Mouse (Mus musculus) heart, embryonic 15.5 days (tissue): ENCODE data around the gene Tacr2. TPM values are rescaled to one million over a fixed set of nuclear protein-coding genes. Genes with fewer than 3 reads are reported as not detected.
A peak's percentile ranks its signal among the peaks of the same experiment; 100 is the strongest.

Source experiments
- ATAC-seq: fragments of 200-750 bp; cut with Nextera tagmentation; replicated peaks from 2 replicates; pipeline ENCODE4 v1.8.0; 2017; ENCODE audit warnings: low read depth, moderate TSS enrichment; ENCODE audit not compliant: insufficient number of reproducible peaks, insufficient read depth, low FRiP score
- H3K27ac ChIP-seq: fragments of 300-500 bp; sonication (generic); 2 replicates; pipeline ENCODE4 v1.5.1; 2015; ENCODE audit warnings: mild to moderate bottlenecking, inconsistent platforms
- H3K27me3 ChIP-seq: fragments of 300-500 bp; sonication (generic); 2 replicates; pipeline ENCODE4 v1.6.1; 2015; ENCODE audit warnings: inconsistent platforms
- H3K36me3 ChIP-seq: fragments of 300-500 bp; sonication (generic); 2 replicates; pipeline ENCODE4 v1.6.1; 2015; ENCODE audit warnings: mild to moderate bottlenecking, inconsistent platforms
- H3K4me1 ChIP-seq: fragments of 300-500 bp; sonication (generic); replicated peaks from 2 replicates; pipeline ENCODE4 v1.6.1; 2015; ENCODE audit warnings: inconsistent platforms
- H3K4me2 ChIP-seq: fragments of 300-500 bp; sonication (generic); 2 replicates; pipeline ENCODE4 v1.6.1; 2015; ENCODE audit warnings: inconsistent platforms, mild to moderate bottlenecking, moderate library complexity
- H3K4me3 ChIP-seq: fragments of 300-500 bp; sonication (generic); 2 replicates; pipeline ENCODE4 v1.5.1; 2015; ENCODE audit warnings: mild to moderate bottlenecking, inconsistent platforms
- H3K9ac ChIP-seq: fragments of 300-500 bp; sonication (generic); 2 replicates; pipeline ENCODE4 v1.6.1; 2015; ENCODE audit warnings: mild to moderate bottlenecking, inconsistent platforms
- H3K9me3 ChIP-seq: fragments of 300-500 bp; sonication (generic); replicated peaks from 2 replicates; pipeline ENCODE4 v1.6.1; 2016; ENCODE audit warnings: inconsistent platforms
- whole genome bisulfite sequencing: fragments of 180-500 bp; shearing (Covaris S2); methylation state at CpG from one replicate; pipeline ENCODE4 v1.1.7; 2015; ENCODE audit warnings: mixed read lengths; 5-methylcytosine and 5-hydroxymethylcytosine counted together
- polyA plus RNA-seq: library from polyadenylated mRNA; unstranded; fragments of >200 nt; fragmentation: Nextera tagmentation; extraction: Ambion mirVana; gene quantifications from 2 replicates; pipeline ENCODE4 v1.2.1, GENCODE M21; 2015

Tacr2 gene
- 0.14 TPM in 1 of 2 replicates, not detected in the other for polyA plus RNA-seq

GRCm38 (mm10) chr10:62252000-62252488, at the start of gene Tacr2:
TSS of gene Tacr2 (plus strand) at chr10:62252438.
- Histone ChIP-seq H3K27me3 (peaks cover 5% of the 10 kb centered on the region), H3K4me1 (peaks cover 6% of the 10 kb centered on the region), H3K27ac (no peak within 1 kb of the TSS), H3K9me3 (no peaks in the 10 kb centered on the region), H3K9ac (no peak within 1 kb of the TSS), H3K4me2 (no peak within 1 kb of the TSS), H3K36me3 (no peaks in the 10 kb centered on the region), H3K4me3 (no peak within 1 kb of the TSS)
- WGBS: 53% methylated on average over 12 of the region's 12 CpGs
- no peak for ATAC-seq

- peaks cover 6% of the 10 kb centered on the region; the same call in 1 of the 2 replicates for H3K27me3 ChIP-seq
- no peak overlapping the region for H3K9ac ChIP-seq
- H3K9me3 ChIP-seq: no peaks in the 10 kb centered on the region
- no peak overlapping the region for H3K4me2 ChIP-seq
- 76% methylated on average over 6 of the region's 6 CpGs for WGBS
- no peak overlapping the region for H3K4me3 ChIP-seq
- no peak overlapping the region for H3K27ac ChIP-seq
- H3K36me3 ChIP-seq: no peaks in the 10 kb centered on the region
- no peaks in the 10 kb centered on the region for H3K4me1 ChIP-seq
- no peak for ATAC-seq
Measured at GRCm38 (mm10) chr10:62202574-62202973, 49.7 kb upstream of the Tacr2 start.

DNA sequence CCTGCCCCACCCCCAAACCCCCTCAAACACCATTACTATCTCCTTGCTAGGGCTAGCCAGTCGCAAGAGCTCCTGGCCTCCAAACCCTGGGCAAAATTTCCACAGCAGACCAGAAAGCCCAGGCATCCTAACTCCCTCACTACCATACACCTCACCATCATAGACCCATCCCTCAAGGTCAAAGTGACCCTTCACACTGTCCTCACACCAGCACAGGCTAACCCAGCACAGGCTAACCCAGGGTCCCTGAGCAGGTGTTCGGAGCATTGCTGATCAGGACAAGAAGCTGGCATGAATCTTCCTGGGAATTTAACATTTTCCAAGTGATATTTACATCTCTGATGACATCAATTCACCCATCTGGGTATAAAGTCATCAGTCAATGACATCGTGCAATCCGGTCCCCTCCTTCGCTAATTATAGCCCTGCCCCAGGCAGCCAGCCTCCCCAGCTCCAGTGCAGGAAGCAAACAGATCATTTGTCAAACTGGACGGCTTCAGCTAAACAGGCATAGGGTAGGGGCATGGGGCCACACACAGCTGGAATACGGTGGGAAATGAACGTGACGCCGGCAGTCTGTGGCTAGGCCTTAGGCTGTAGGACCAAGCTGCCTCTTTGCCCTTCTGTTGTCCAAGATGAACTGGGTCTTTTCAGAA, 43.9 kb upstream of the Tacr2 start:
- WGBS: 47% methylated on average over 10 of the region's 10 CpGs

DNA sequence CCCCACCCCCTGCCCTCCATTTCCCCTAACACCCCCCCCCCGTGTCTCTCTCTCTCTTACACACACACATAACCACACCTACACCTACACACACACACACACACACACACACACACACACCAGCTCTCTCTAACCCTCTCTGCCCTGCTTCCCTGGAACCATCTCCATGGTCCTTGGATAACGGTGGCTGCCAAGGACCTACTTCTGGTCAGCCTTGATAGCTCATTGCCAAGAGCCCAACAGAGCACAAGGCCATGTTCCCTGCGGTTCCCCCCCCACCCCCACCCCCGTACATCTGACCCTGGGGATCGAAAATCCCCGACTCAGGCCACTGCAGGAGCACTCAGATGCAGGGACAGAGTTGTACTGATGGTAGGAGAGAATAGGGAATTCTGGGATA, 40.9 kb upstream of the Tacr2 start:
- no peak overlapping the region for H3K27ac ChIP-seq
- peaks cover 8% of the 10 kb centered on the region for H3K4me1 ChIP-seq
- no peak overlapping the region for H3K4me3 ChIP-seq
- no peaks in the 10 kb centered on the region; the same call in 1 of the 2 replicates for H3K27me3 ChIP-seq
- H3K36me3 ChIP-seq: no peaks in the 10 kb centered on the region
- no peaks in the 10 kb centered on the region for H3K9me3 ChIP-seq
- no peak overlapping the region for H3K9ac ChIP-seq
- 65% methylated on average over 6 of the region's 6 CpGs for WGBS
- no peak for ATAC-seq
- H3K4me2 ChIP-seq: no peak overlapping the region

More for the DNA sequence above, 43.9 kb upstream of the Tacr2 start:
- Histone ChIP-seq H3K4me1 (peaks cover 6% of the 10 kb centered on the region), H3K27me3 (peaks cover 6% of the 10 kb centered on the region; the same call in 1 of the 2 replicates), H3K9me3 (no peaks in the 10 kb centered on the region), H3K9ac (no peak overlapping the region), H3K4me2 (no peak overlapping the region), H3K4me3 (no peak overlapping the region), H3K27ac (no peak overlapping the region), H3K36me3 (no peaks in the 10 kb centered on the region)
- no peak for ATAC-seq

GRCm38 (mm10) chr10:62215169-62215616, 37.0 kb upstream of the Tacr2 start:
- ATAC-seq: no peak
- no peaks in the 10 kb centered on the region for H3K27me3 ChIP-seq
- H3K4me3 ChIP-seq: no peak overlapping the region
- WGBS: 27% methylated on average over 5 of the region's 5 CpGs
- no peak overlapping the region for H3K4me2 ChIP-seq
- no peak overlapping the region for H3K9ac ChIP-seq
- H3K27ac ChIP-seq: no peak overlapping the region; the same call in 1 of the 2 replicates
- H3K4me1 ChIP-seq: 0 out of 2 replicates have a peak, but pooled peaks cover 2% of the 10 kb centered on the region
- no peaks in the 10 kb centered on the region for H3K9me3 ChIP-seq
- no peaks in the 10 kb centered on the region for H3K36me3 ChIP-seq

DNA sequence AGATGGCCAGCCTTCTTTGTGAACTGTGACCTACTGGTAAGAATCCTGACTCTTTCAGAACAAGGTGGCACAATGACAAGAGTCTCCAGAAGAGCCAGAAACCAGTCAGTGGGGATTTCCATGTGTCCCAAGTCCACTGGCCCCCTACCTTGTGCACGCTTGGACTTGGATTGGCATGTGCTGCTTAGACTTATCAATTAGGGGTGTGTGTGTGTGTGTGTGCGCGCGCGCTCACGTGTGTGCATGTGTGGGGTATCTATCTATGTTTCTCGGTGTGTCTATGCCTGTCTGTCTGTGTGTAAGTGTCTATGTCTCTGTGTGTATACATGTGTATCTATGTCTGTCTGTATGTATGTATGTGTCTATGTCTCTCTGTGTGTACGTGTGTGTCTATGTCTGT, 36.6 kb upstream of the Tacr2 start:
- H3K4me1 ChIP-seq: 0 out of 2 replicates have a peak, but pooled peaks cover 2% of the 10 kb centered on the region
- H3K4me2 ChIP-seq: no peak overlapping the region
- no peaks in the 10 kb centered on the region for H3K27me3 ChIP-seq
- no peak overlapping the region for H3K9ac ChIP-seq
- H3K27ac ChIP-seq: no peak overlapping the region; the same call in 1 of the 2 replicates
- no peaks in the 10 kb centered on the region for H3K36me3 ChIP-seq
- no peak for ATAC-seq
- WGBS: 86% methylated on average over 8 of the region's 8 CpGs
- H3K9me3 ChIP-seq: no peaks in the 10 kb centered on the region
- H3K4me3 ChIP-seq: no peak overlapping the region

- Histone ChIP-seq H3K4me1 (0 out of 2 replicates have a peak, but pooled peaks cover 2% of the 10 kb centered on the region), H3K27ac (peak overlapping the region; percentile 69), H3K4me2 (no peak overlapping the region), H3K36me3 (no peaks in the 10 kb centered on the region), H3K9ac (no peak overlapping the region), H3K9me3 (no peaks in the 10 kb centered on the region), H3K4me3 (no peak overlapping the region), H3K27me3 (no peaks in the 10 kb centered on the region)
- ATAC-seq: no peak
- 46% methylated on average over 5 of the region's 5 CpGs for WGBS
Measured at GRCm38 (mm10) chr10:62216595-62216994, 35.6 kb upstream of the Tacr2 start.

- no peaks in the 10 kb centered on the region for H3K9me3 ChIP-seq
- H3K4me1 ChIP-seq: 0 out of 2 replicates have a peak, but pooled peaks cover 2% of the 10 kb centered on the region
- H3K4me2 ChIP-seq: no peak overlapping the region
- no peaks in the 10 kb centered on the region for H3K27me3 ChIP-seq
- peak overlapping the region; percentile 69 for H3K27ac ChIP-seq
- no peak overlapping the region for H3K9ac ChIP-seq
- H3K36me3 ChIP-seq: no peaks in the 10 kb centered on the region
- 57% methylated on average over 8 of the region's 8 CpGs for WGBS
- ATAC-seq: 0 out of 2 replicates have a peak, but pooled peaks have one; percentile 40
- H3K4me3 ChIP-seq: no peak overlapping the region
Measured at GRCm38 (mm10) chr10:62217196-62217595, 35.0 kb upstream of the Tacr2 start.

DNA sequence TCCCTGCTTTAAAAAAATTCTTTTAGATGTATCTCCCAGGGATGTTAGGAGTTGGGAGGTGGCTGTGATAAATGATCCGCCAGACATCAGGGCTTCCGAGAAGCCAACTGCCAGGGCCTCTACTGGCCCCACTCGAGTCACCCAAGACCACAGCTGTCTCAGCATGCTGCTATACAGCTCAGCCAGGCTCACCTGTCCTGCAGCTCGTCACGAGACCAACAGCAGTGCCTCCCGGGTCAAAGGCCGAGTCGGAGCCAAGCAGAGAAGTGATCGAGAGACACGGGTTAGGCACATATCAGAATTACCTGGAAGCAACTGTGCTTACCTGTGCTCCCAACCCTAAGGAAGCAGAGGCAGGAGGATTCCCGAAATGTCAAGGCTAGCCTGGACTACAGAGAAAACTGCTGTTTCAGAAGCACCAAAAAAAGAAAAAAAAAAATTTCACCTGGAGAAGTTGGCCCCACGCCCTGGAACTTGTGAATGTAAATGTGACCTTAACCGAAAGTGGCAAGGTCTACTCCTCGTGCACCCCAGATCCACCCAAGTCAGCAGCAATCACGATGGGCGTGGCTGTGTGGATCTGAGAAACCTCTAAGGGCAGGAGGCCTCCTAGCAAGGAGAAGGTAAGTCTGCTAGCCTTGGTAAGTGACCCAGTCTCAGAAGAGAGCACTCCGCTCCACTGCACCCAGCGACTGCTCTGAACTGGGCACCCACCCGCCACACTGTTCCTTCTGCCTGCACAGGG, 34.0 kb upstream of the Tacr2 start:
- 0 out of 2 replicates have a peak, but pooled peaks cover 2% of the 10 kb centered on the region for H3K4me1 ChIP-seq

GRCm38 (mm10) chr10:62218789-62219172, 33.5 kb upstream of the Tacr2 start:
- no peak for ATAC-seq
- Histone ChIP-seq H3K27ac (peak overlapping the region; percentile 40), H3K4me3 (no peak overlapping the region)

More for the DNA sequence above, 34.0 kb upstream of the Tacr2 start:
- Histone ChIP-seq H3K9me3 (no peaks in the 10 kb centered on the region), H3K4me2 (no peak overlapping the region), H3K4me3 (no peak overlapping the region), H3K27ac (peak overlapping the region; percentile 53), H3K9ac (no peak overlapping the region), H3K27me3 (no peaks in the 10 kb centered on the region), H3K36me3 (no peaks in the 10 kb centered on the region)
- no peak for ATAC-seq
- 82% methylated on average over 19 of the region's 19 CpGs for WGBS

DNA sequence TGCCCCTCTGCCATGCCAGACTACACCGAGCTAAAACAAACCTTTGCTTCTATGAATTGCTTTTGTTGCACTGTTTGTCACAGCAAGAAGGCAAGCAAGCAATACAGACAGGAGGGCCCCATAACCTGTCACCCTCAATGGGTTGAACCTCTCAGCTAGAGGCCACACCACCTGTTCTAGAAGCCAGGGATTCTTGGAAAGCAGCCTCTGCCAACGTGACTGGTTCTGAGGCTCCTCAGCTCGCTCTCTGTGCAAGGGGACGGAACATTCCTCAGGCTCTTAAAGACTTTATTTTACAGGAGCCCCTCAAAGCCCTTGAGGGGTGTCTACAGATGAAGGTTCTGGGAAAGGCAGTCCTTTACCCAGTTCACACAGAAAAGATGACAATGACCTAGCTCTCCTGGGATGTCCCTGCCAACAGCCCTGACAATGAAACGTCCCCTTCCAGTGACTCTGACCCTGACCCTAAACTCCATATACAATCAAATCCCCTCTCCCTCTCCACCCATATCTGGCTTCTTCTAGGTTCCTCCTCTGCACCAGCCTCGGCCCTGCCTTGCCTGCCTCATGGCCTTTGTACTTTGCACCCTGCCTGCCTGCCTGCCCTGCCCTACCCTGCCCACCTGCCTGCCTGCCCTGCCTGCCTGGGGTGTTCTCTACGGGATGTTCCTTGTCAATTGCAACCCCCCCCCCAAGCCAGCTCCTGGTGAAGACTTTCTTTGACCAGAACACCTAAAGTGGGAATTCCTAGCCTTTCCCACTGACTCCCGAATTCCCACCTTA, 31.3 kb upstream of the Tacr2 start:
- WGBS: 68% methylated on average over 8 of the region's 8 CpGs
- Histone ChIP-seq H3K4me2 (no peak overlapping the region), H3K4me3 (no peak overlapping the region), H3K9ac (no peak overlapping the region), H3K27ac (no peak overlapping the region), H3K27me3 (no peaks in the 10 kb centered on the region), H3K36me3 (no peaks in the 10 kb centered on the region), H3K4me1 (no peaks in the 10 kb centered on the region), H3K9me3 (no peaks in the 10 kb centered on the region)
- ATAC-seq: no peak

More at GRCm38 (mm10) chr10:62218789-62219172, 33.5 kb upstream of the Tacr2 start:
- no peak overlapping the region for H3K4me2 ChIP-seq
- no peaks in the 10 kb centered on the region for H3K36me3 ChIP-seq
- H3K27me3 ChIP-seq: no peaks in the 10 kb centered on the region
- H3K9ac ChIP-seq: no peak overlapping the region
- WGBS: 64% methylated on average over 7 of the region's 7 CpGs
- 0 out of 2 replicates have a peak, but pooled peaks cover 2% of the 10 kb centered on the region for H3K4me1 ChIP-seq
- H3K9me3 ChIP-seq: no peaks in the 10 kb centered on the region
